Mouse (Mus musculus) natural killer cell, adult 2 months (primary cell): ENCODE data around the gene Nav2.
A peak's percentile ranks its signal among the peaks of the same experiment; 100 is the strongest.

Source experiments
- DNase-seq, 2 experiments: peaks; one replicate each; pipeline ENCODE4 v3.0.0; 2022; ENCODE audit warnings: low spot score in 2 of 2

Gene Nav2

GRCm38 (mm10) chr7:49397441-49398003 is 489.0 kb downstream of the Nav2 start:
- DNase-seq: no peak

- no peak for DNase-seq
These were observed 489.6 kb downstream of the Nav2 start for GRCm38 (mm10) chr7:49398020-49398516.

- DNase-seq: peak; percentile 25 to 40
These were observed 490.8 kb downstream of the Nav2 start for GRCm38 (mm10) chr7:49399314-49399713.

- DNase-seq: no peak
These were observed 491.9 kb downstream of the Nav2 start for GRCm38 (mm10) chr7:49400463-49400862.

GRCm38 (mm10) chr7:49402526-49402925 is 494.0 kb downstream of the Nav2 start:
- DNase-seq: no peak

GRCm38 (mm10) chr7:49407688-49408087 is 499.2 kb downstream of the Nav2 start:
- no peak for DNase-seq

GRCm38 (mm10) chr7:49408625-49409024 is 500.1 kb downstream of the Nav2 start:
- no peak for DNase-seq

GRCm38 (mm10) chr7:49409265-49409664 is 500.7 kb downstream of the Nav2 start:
- no peak for DNase-seq

- no peak for DNase-seq
These were observed 501.7 kb downstream of the Nav2 start for GRCm38 (mm10) chr7:49410188-49410587.

- DNase-seq: no peak
These were observed 502.4 kb downstream of the Nav2 start for GRCm38 (mm10) chr7:49410892-49411291.

GRCm38 (mm10) chr7:49411803-49412202 is 503.3 kb downstream of the Nav2 start:
- DNase-seq: no peak

GRCm38 (mm10) chr7:49415131-49415530 is 506.6 kb downstream of the Nav2 start:
- no peak for DNase-seq

GRCm38 (mm10) chr7:49415716-49416115 is 507.2 kb downstream of the Nav2 start:
- no peak for DNase-seq

GRCm38 (mm10) chr7:49418841-49419240 is 510.3 kb downstream of the Nav2 start:
- DNase-seq: no peak

GRCm38 (mm10) chr7:49420139-49420802 is 511.8 kb downstream of the Nav2 start:
- no peak for DNase-seq

- no peak for DNase-seq
These were observed 512.7 kb downstream of the Nav2 start for GRCm38 (mm10) chr7:49421261-49421660.

- DNase-seq: no peak
These were observed 515.4 kb downstream of the Nav2 start for GRCm38 (mm10) chr7:49423943-49424342.

GRCm38 (mm10) chr7:49426060-49426459 is 517.5 kb downstream of the Nav2 start:
- DNase-seq: peak in 1 of 2 experiments; percentile 13

GRCm38 (mm10) chr7:49427843-49428242 is 519.3 kb downstream of the Nav2 start:
- no peak for DNase-seq

- DNase-seq: no peak
These were observed 520.4 kb downstream of the Nav2 start for GRCm38 (mm10) chr7:49428947-49429346.

- no peak for DNase-seq
These were observed 522.3 kb downstream of the Nav2 start for GRCm38 (mm10) chr7:49430808-49431207.

- DNase-seq: no peak
These were observed 525.4 kb downstream of the Nav2 start for GRCm38 (mm10) chr7:49433945-49434344.

- no peak for DNase-seq
These were observed 528.0 kb downstream of the Nav2 start for GRCm38 (mm10) chr7:49436492-49436891.
